Mouse (Mus musculus) kidney, adult 2 months (tissue): Measurements from ENCODE around the gene Tcf12.

Experiments
- CTCF ChIP-seq: fragments of 200-500 bp; conservative IDR thresholded peaks from 2 replicates; pipeline ENCODE4 v1.5.1; 2011; ENCODE audit warnings: low read depth, mild to moderate bottlenecking, control low read depth, low read length, moderate library complexity, mixed read lengths; ENCODE audit not compliant: insufficient read depth, insufficient read length
- POLR2A ChIP-seq: fragments of 200-500 bp; IDR thresholded peaks from one replicate; pipeline ENCODE4 v1.6.1; 2011; ENCODE audit warnings: low read depth, low read length, control low read depth

DNA sequence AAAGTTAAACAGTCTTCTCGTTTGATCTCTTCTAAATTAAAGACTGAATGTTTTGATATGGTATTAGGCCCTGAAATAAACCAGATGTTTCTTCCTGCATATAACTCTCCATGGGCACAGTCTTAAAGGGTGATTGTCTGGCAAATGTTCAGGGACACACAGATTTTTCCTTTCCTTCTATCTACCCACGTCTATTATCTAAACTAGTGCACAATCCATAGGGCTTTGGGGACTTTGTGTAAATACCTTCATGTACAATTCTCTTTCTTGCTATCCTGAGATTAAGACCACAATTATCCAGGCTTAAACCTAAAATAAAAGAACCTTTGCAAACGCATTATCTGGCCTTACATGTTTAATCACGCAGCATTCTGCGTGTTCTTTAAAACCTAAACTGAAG lies 231.7 kb downstream of the Tcf12 start:
- TF ChIP-seq CTCF (no peak), POLR2A (no peak)
